Mouse (Mus musculus) kidney, adult 2 months (tissue): ENCODE measurements around the gene Arhgap20.

Source experiments
- CTCF ChIP-seq: fragments of 200-500 bp; conservative IDR thresholded peaks from 2 replicates; pipeline ENCODE4 v1.5.1; 2011; ENCODE audit warnings: low read depth, mild to moderate bottlenecking, control low read depth, low read length, moderate library complexity, mixed read lengths; ENCODE audit not compliant: insufficient read depth, insufficient read length
- POLR2A ChIP-seq: fragments of 200-500 bp; IDR thresholded peaks from one replicate; pipeline ENCODE4 v1.6.1; 2011; ENCODE audit warnings: low read depth, low read length, control low read depth

- TF ChIP-seq CTCF: no peak
- no peak for TF ChIP-seq POLR2A
These were observed 47.8 kb downstream of the Arhgap20 start for GRCm38 (mm10) chr9:51812931-51813330.
